Mouse (Mus musculus): ENCODE results near the gene Otop2.

GRCm38 (mm10) chr11:115272894-115273498 lies 34.0 kb upstream of the Otop2 start:
- TF ChIP-seq EP300 (IDR thresholded peaks at IDR 0.05; ENCODE audit: low read length) (no peak), CTCF (conservative IDR thresholded peaks at IDR 0.05 in 1 of 2, IDR thresholded peaks at IDR 0.05 in 1 of 2; ENCODE audit: low read depth in 2 of 2, low read length in 2 of 2) (no peak)

Measured in CH12.LX (cell line).